In genomic region chr1:169763858-169764618, GRCm38 (mm10) we compare ENCODE assay signal across 11 mouse cellular contexts. TPM values are rescaled to one million over a fixed set of nuclear protein-coding genes. Genes with fewer than 3 reads are reported as not detected.
DNase-seq lines count a peak whose midpoint lies in the region; ATAC-seq lines count a peak whose summit lies in the region.
"Had no signal": no experiment of that assay in that cellular context is flagged by ENCODE, and none has a peak within 500 bp of the region (broad histone marks: within the 10 kb centered on the region; RNA-seq: fewer than 3 reads in every experiment).

No protein-coding gene starts in this region.

- H3K4me3 ChIP-seq in hindbrain, embryonic 12.5 days: no peak overlapping the region
- H3K4me3 ChIP-seq: heart, embryonic 12.5 days; liver, embryonic 15.5 days had no signal

- H3K9me3 ChIP-seq in hindbrain, embryonic 12.5 days (replicated peaks): no peaks in the 10 kb centered on the region
- H3K9me3 ChIP-seq: heart, embryonic 12.5 days; liver, embryonic 15.5 days had no signal

- H3K27ac ChIP-seq in hindbrain, embryonic 12.5 days: no peak overlapping the region
- H3K27ac ChIP-seq: liver, embryonic 15.5 days had no signal

- H3K9ac ChIP-seq in hindbrain, embryonic 12.5 days: no peak overlapping the region
- H3K9ac ChIP-seq: heart, embryonic 12.5 days; liver, embryonic 15.5 days had no signal

- peak; percentile 75 for ATAC-seq in hindbrain, embryonic 12.5 days (ENCODE audit: low FRiP score)
- ATAC-seq: intestine, embryonic 16.5 days had no signal

- peak; percentile 59 to 66 for DNase-seq in right cerebral cortex, adult 2 months (ENCODE audit: low spot score in 2 of 2)
- no peak for DNase-seq in right cerebral cortex, postnatal 14 days
- peak; percentile 48 to 54 for DNase-seq in layer of hippocampus, postnatal 36 days
- peak; percentile 72 for DNase-seq in retina, postnatal 1 day
- DNase-seq in lung, postnatal 10 days: no peak
- no peak for DNase-seq in spleen, postnatal 36 days (ENCODE audit: low spot score in 2 of 2)
- no peak for DNase-seq in adrenal gland, adult 2 months

- 67% methylated on average over 9 of the region's 9 CpGs for WGBS in hindbrain, embryonic 12.5 days

- no peaks in the 10 kb centered on the region for H3K36me3 ChIP-seq in hindbrain, embryonic 12.5 days
- H3K36me3 ChIP-seq: heart, embryonic 12.5 days; liver, embryonic 15.5 days had no signal

- no peaks in the 10 kb centered on the region for H3K27me3 ChIP-seq in hindbrain, embryonic 12.5 days
- H3K27me3 ChIP-seq: heart, embryonic 12.5 days; liver, embryonic 15.5 days had no signal

- H3K4me2 ChIP-seq in hindbrain, embryonic 12.5 days (replicated peaks): no peak overlapping the region
- H3K4me2 ChIP-seq: heart, embryonic 12.5 days; liver, embryonic 15.5 days had no signal

- H3K4me1 ChIP-seq in hindbrain, embryonic 12.5 days: peaks cover 3% of the 10 kb centered on the region; the same call in 1 of the 2 replicates
- H3K4me1 ChIP-seq: heart, embryonic 12.5 days; liver, embryonic 15.5 days had no signal

RNA-seq across cellular contexts. Expression of gene Rgs4, which starts 16.6 kb away (rescaled TPM):
- polyA plus RNA-seq in hindbrain, embryonic 12.5 days (2016; fragmentation: Nextera tagmentation; extraction: Ambion mirVana): 20.1 and 24.5 TPM in 2 replicates
- total RNA-seq in layer of hippocampus, postnatal 36 days (2021): 100 to 1,000 TPM; 122 to 147 TPM
- total RNA-seq in adrenal gland, adult 2 months (2021): 10 to 100 TPM; 31.1 to 70.0 TPM
- polyA plus RNA-seq in adrenal gland, adult 2 months (2012; rRNA removed): 3.0 and 3.2 TPM in 2 replicates

Comparison
In these comparisons a context has a peak if more than half of its experiments do, and no peak if none do; other contexts are left out.
1. DNase-seq: peak in right cerebral cortex, adult 2 months (2 of 2), layer of hippocampus, postnatal 36 days (2 of 2) and retina, postnatal 1 day (single experiment); none in right cerebral cortex, postnatal 14 days (single experiment), lung, postnatal 10 days (single experiment), spleen, postnatal 36 days (0 of 2) and adrenal gland, adult 2 months (single experiment).